Mouse (Mus musculus) lung, postnatal 4 days (tissue): ENCODE results near the gene Zfp513.

Experiments used
- DNase-seq, 2 experiments: peaks; one replicate each; pipeline ENCODE4 v3.0.0; 2021

The Zfp513 gene

DNA sequence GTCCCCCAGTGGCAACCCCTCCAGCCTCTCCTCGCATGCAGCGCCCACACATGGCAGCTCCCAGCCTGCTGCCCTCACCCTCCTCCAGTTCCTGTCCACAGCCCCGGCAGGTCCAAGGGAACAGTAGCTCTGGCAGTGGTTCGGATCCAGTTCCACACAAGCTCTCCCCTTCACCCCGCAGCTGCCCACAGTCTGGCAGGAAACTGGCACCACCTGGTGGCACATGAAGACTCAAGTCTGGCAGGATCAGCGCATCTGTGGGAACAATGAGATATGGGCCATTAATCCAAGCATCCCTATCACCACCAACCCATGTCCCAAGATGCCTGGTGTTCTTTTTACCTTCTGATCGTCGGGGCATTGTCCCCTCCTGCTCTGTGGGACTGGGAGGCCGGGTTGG, 2.2 kb downstream of the Zfp513 start:
- peak in 1 of 2 experiments; percentile 37 for DNase-seq

DNA sequence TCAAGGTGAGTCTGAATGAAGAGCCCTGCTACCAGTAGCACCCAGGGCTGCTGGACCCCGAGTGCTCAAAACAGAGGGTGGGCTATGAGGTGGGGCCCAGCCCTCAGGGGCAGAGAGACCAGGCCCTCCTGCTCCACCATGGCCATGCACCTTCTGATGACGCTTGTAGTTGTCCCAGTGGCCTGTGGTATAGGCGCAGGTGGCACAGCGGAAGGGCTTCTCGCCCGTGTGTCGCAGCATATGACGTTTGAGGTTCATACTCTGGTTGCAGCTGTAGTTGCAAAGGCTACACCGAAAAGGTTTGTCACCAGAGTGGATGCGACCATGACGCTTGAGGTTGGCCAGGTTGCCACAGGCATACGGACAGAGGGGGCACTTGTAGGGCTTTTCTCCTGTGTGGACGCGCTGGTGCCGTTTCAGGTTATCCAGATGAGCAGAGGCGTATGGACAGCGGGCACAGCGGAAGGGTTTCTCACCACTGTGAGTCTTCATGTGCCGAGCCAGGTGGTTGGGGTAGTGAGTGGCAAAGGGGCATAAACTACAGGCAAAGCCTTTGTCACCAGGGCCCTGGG, 2.7 kb downstream of the Zfp513 start:
- DNase-seq: no peak

DNA sequence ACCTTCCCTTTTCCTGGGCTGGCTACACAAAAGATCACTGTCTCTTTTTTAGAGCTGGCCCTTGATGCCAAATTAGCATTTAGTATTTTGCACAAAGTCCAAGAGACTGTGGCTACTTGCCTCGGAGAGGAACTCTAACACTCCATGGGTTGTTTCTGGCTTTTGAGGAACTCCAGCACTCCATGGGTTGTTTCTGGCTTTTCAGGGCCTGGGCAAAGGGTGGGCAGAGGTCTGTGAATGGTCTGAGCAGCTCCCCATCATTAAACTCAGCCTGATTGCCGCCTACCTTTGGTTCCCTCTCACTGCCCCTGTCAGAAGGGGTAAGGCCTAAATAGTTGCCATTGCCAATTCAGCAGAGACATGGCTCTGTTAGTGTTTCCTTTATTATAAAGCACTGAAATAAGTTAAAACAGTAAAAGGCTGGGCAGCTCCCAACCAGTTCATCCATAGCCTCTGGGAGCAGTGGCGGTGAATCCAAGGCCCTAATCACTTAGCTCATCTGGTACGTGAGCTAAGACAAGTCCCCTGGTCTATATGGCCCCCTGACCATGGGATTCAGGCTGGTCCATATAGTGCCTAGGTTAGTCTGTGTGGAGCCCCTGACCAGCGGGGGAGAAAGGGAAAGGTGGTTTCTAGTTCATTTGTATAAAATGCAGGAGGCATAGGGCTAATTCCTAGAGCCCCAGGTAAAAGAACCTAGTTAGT, 3.3 kb downstream of the Zfp513 start:
- no peak for DNase-seq

DNA sequence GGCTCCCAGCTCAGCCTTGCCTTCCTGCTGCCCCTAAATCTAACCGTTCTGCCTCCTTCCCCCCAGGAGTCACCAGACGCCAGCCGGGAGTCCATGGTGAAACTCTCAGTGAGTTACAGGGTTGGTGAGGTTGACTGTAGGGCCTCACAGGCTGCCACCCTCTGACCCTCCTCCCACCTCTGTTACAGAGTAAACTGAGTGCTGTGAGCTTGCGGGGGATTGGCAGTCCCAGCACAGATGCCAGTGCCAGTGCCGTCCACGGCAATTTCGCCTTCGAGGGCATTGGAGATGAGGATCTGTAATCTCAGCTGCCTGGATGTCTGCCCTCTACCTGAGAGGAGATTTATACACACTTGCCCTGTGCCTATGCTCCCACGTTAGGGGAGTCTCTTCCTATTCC, 3.9 kb downstream of the Zfp513 start:
- DNase-seq: no peak

DNA sequence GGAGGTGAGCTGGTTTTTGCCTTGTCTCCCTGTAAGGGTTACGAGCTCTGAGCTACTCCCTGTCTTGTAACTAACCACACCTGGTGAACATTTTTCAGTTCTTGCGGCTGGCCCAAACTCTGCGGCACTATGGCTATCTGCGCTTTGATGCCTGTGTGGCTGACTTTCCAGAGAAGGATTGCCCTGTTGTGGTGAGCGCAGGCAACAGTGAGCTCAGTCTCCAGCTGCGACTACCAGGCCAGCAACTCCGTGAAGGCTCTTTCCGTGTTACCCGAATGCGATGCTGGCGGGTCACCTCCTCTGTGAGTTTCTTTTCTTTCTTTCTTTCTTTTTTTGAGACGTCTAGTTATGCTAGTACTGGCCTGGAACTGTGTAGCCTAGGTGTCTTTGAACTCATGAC, 5.0 kb downstream of the Zfp513 start:
- no peak for DNase-seq

DNA sequence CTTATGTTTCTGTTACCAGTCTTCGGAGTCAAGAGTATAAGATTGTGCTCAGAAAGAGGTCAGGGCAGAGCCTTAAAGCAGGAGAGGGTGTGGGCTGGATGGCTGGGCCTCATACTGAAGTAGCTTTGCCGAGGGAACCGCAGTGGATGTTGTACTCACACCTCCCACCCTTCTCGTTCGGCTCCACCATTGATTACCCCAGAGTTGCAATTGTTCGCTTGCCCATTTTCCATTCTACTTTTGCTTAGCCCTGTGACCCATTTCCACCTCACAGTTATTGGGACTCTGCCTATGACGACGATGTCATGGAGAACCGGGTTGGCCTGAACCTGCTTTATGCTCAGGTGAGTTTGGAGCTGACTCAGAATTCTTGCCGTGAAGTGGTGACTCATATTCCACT, 5.9 kb downstream of the Zfp513 start:
- DNase-seq: no peak

DNA sequence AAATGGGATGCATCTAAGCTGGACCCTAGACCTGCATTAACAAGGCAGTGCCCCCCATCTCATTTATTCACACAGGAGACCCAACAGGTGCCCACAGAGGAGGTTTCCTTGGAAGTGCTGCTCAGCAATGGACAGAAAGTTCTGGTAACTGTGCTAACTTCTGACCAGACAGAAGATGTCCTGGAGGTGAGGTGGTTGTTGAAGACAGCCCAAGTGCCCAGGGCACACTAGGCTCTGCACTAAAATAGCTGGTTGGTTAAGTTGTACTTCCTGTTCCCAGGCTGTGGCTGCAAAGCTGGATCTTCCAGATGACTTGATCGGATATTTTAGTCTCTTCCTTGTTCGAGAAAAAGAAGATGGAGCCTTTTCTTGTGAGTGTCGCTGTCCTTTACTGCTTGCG, 6.4 kb downstream of the Zfp513 start:
- no peak for DNase-seq

DNA sequence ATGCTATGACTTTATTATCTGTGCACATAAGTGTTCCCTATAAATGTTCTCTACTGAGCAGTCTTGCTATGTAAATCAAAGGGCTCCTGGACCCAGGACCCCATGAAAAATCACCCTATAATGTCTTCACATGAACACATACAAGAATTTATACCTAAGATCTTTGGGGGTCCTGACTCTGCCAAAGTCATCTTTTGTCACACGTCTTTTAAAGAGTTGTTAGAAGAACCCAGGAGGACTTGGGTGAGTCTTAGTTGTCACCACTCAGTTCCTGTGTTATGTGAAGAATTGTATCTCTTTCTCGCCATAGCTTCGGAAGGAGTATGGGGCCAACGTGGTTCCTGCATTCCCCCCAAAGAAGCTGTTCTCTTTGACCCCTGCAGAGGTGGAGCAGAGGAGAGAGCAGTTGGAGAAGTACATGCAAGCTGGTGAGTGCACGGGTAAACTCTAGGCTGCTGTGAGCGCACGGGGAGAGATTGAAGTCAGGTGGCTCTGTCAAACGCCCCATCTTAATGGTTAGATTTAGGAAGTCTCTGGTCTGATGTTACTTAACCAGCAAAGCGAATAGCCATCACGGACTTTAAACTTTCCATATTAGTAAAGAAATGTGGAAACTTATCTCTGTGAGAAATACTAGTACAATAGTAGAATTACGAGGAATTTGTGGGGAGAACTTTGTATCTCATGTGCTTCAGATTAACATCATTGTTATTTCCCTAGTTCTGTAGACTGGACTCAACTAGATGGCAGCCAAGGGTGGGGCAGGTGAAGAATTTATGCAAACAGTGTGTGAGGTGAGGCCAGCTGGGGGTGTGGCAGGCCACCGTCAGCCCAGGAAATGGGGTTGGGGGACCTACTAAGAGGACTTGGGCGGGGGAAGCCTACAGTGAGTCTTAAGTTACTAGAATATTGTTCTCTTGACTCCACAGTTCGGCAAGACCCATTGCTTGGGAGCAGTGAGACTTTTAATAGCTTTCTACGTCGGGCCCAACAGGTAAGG, 7.3 kb downstream of the Zfp513 start:
- no peak for DNase-seq

DNA sequence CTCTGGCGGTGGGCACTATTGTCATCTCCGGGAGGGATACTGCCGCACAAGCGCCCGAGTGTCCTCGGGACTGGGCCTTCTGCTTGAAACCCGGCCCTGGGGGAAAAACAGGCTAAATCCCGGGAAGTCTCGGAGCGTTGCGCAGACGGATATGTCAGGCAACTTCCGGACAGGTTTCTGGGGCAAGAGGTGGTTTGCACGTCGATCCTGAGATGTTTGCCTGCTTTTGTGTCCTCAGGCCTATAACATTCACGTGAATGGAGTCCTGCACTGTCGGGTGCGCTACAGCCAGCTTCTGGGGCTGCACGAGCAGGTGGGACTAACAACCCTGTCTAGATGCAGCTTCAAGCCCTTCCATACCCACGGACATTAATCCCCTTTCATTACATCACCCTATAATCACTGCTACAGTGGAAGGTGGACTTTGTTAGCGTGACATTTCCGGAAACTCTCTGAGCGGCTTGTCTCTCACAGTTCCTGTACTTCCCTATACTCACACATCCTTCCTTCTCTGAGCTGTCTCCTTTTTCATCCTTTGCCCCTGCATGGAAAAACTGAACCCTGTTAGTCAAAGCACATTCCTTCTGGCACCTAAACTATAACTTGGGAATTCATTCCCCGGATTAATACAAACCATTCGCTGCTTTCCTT, 8.3 kb downstream of the Zfp513 start:
- DNase-seq: no peak

DNA sequence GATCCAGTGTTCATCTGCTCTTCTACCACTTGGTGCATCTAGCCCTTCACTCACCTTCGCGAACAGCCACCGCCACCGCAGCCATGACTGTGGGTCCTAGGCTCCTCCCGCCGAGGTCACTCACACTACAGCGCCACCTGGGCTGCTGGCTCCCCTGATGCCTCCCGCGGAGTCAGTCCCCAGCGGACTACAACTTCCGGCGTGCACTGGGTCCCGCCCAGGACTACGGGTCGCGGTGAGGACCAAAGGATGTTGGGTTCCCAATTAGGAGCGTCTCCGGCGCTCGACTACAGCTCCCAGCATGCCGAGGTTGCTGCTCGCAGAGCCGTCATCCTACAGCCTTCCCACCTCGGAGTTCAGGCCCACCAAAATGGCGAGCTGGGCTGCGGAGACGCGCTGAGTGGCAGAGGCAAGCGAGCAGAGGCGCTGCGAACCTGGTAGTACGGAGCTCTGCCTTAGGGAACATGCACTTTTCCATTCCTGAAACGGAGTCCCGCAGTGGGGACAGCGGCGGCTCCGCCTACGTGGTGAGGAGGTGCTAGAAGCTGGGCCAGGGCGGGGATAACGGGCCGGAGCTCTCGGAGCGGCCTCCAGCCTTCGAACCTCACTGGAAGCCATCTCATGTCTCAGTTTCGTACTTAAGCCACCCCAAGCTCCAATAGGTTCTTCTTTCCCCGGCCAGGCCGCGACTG, 9.0 kb downstream of the Zfp513 start, which contains the start of the genes Snx17 and Eif2b4:
Gene Snx17, plus strand, starts transcription at position 289 of the 692 bp plus-strand sequence.
Gene Eif2b4, minus strand, starts transcription at position 492 of the 692 bp plus-strand sequence.
- peak; percentile 99 for DNase-seq

DNA sequence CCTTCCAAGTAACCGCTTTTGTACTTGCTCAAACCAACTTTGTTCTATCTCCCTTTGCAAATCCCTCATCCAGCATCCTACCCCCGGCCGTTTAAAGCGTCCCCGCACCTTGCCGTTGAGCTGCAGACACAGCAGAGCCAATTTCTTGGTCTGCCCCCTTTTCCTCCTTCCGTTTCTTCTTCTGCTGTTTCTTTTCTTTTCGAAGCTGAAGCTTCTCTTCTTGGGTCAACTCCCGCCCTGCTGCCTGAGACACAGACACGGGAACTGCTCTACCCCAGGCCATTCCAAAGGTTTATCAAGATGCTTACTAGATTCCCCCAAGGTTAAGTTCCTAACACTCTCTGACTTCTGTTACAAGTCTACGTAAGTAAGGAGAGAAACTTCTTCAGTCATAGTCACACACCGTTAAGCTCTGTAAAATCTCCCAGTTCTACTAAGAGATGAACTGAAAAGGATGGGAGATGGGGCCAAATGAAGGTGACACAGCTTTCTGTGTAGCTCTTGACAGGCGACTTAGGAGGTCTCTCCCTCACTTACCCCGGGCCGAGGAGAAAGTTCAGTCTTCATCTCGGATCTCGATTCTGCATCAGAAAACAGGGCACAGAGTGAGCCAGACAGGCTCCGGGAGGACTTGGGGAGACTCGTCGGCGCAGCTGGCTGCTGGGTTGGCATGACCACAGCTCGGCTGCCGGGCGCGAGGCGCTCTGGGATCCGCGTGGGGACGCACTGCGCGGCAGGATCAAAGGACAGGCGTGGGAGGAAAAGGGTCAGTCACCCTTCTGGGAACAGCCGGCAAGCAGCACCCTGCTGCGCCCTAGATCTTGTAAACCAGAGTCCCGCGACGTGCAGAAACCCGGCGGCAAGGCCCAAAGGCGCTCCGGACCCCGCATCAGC, 9.8 kb downstream of the Zfp513 start:
- no peak for DNase-seq

DNA sequence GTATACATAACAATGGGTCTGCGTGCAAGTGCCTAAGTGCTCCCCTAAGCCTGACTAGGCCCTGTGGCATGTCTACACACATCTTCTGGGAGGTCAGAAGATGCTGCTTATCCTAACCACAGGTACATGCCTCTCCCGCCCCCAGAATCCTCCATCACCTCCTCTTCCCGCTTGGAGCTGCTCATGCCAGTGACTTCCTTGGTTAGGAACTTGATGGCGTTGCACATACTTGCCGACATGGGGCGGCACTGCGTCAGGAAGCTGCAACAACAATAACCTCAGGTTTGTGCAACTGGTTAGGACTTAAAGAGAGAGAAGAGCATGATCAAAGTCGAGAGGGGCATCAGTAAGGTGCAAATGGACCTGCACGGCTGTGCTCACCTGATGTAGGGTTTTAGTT, 11.9 kb downstream of the Zfp513 start:
- DNase-seq: no peak

DNA sequence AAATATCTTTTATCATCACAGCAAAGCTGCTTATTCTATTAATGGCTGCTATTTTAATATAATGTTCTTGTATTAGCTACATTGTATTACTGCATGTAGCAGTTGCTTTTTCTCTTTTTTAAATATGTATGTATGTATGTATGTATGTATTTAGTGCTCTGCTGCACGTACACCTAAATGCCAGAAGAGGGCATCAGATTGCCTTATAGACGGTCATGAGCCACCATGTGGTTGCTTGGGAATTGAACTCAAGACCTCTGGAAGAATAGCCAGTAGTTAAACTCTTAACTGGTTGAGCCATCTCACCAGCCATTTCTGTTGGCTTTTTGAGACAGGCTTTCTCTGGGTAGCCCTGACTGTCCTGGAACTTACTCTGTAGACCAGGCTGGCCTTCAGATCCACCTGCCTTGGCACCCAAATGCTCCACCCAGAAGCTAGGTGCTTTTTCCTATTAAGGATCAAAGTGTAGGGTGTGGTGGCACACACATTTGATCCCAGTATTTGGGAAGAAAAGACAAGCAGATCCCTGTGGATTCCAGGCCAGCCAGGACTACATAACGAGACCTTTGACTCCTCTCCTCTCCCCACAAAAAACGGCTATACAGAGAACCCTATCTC, 13.8 kb downstream of the Zfp513 start:
- DNase-seq: no peak

DNA sequence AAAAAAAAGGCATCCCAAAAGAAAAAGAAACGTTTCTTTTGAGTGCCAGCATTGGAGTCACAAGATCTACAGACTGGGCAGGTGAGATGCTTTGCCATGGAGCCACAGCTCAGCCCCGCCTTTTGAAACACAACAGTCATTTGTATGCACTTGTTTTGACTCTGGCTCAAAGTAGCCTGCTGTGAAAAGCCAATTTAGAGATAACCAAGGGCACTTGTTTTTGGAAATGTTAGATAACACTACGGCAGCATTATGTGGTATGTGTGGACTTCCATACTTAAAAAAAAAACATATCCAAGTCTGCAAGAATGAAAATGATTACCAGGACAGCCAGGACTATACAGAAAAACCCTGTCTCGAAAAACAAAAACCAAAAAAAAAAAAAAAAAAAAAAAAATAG, 18.4 kb downstream of the Zfp513 start:
- no peak for DNase-seq

DNA sequence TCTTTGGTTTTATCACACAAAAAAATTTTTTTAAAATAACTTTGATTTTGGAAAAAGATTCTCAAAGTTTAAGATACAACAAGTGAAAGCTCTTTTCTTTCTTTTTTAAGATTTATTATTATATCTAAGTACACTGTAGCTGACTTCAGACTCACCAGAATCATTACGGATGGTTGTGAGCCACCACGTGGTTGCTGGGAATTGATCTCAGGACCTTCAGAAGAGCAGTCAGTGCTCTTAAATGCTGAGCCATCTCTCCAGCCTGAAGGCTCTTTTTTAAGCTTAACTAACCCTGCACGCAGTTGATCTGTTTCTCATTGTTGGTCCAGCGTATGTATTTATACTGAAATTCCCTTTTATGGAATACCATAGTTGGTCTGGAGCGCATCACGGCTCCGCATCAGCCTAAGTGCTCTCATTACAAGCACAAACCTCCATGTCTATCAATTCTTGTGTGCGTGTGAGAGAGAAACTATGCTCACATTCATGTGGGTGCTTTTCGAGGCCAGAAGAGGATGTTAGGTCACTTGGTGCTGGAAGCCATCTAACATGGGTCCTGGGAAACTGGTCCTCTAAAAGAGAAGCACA, 20.8 kb downstream of the Zfp513 start:
- DNase-seq: no peak

DNA sequence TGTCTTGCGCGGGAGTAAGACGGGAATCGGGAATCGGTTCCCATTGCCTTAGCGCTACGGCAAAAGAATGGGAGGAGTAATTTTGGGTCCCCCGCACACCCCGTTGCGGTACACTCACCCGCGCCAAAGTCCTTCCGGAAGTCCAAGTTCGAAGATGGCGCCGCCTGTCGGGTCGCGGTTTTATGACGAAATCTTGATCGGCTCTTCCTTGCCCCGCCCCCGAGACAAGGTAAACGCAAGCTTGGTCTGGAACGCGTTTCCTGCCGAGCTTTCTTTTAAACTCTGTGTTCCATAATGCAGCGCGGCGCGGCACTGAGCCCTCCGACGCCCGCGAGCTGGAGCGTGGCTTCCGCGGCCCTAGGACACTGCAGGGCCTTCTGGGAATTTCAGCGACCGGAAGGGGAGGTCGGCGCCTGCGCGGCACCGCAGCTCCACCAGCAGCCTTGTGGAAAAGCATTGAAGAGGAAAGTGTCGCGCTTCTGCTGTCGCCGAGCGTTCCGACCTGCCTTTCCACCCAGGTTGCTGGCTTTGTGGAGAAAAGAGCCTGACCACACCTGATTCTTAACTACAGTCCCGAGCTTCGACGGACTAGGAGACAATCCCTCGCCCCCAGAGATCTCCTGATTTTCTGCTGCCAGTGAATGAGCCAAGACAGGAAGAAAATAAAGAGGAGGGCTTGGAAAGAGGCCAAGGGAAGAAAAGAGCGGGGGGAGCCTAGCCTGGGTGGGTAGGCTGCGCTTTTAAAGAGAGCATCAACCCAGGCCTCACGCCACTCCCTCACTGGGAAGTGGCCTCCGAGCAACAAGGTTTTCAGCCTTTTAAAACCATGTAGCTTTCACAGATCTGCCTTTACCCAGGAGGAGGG, 22.1 kb downstream of the Zfp513 start, which contains the start of the genes Gm29609 and Gtf3c2:
Gene Gm29609, minus strand, starts transcription at position 146 of the 865 bp plus-strand sequence.
Gene Gtf3c2, minus strand, starts transcription at position 379 of the 865 bp plus-strand sequence.
- peak; percentile 95 to 97 for DNase-seq

DNA sequence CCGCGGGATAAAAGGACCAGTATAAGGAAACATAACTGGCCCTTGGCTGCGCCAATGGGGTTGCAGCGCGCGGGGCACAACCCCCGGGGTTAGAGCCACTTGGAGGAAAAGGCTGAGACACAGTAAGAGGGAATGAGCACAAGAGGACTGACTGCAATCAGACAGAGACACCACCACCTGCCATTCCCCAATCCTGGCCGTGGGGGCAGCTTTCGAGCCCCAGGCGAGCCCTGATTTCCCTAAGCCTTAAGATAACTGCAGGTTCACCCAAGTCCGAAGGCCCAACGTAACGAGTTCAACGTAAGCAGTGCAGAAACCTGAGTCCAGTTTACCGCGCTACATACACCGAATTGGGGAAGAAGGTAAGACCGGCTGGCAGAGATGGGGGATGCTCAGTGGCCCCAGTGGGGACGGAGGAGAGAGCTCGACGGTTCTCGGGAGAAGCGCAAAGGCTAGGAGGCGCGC, 22.8 kb downstream of the Zfp513 start:
- peak in 1 of 2 experiments; percentile 35 for DNase-seq

DNA sequence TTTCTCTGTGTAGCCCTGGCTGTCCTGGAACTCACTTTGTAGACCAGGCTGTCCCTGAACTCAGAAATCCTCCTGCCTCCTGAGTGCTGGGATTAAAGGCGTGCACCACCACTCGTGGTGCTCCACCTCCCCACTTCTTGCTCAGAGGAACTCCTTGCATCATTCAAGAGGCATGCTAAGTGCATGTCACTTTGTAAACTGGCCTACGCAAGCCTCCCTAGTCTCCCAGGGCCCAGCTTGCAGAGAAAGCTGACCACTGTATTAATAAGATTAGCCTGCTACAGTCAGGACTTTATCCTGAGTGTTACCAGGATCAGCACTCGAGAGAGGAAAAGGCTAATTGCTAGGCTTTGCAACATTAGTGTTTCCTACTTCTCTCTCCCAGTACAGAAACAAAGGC, 33.5 kb downstream of the Zfp513 start:
- no peak for DNase-seq

DNA sequence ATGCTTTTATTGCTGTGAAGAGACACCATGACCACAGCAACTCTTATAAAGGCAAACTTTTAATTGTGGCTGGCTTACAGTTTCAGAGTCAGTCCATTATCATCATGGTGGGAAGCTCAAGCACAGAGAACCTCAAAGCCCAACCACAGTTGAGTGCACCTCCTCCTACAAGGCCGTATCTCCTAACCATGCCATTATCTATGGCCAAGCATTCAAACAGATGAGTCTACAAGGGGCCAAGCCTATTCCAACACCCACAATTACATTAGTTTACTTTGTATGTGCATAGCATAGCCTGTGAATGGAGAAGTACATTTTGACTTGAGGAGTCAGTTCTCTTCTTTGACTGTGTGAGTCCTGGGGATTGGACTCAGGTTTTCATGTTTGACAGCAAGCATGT, 37.2 kb downstream of the Zfp513 start:
- DNase-seq: no peak
